Mouse (Mus musculus): ENCODE measurements around the gene Neurl1a.

- TF ChIP-seq POLR2A (IDR thresholded peaks at IDR 0.05; ENCODE audit: extremely low read depth, insufficient read depth, low read length) (no peak), CTCF (IDR thresholded peaks at IDR 0.05; ENCODE audit: low read depth, low read length) (no peak)
Measured at GRCm38 (mm10) chr19:47240957-47241356, 62.3 kb downstream of the Neurl1a start.

All from liver, adult 2 months (tissue).